Mouse (Mus musculus) forebrain, embryonic 13.5 days (tissue): ENCODE data around the gene Clip2. TPM values are rescaled to one million over a fixed set of nuclear protein-coding genes. Genes with fewer than 3 reads are reported as not detected.
A peak's percentile ranks its signal among the peaks of the same experiment; 100 is the strongest.

Source experiments
- ATAC-seq: fragments of 200-750 bp; cut with Nextera tagmentation; 2 replicates; pipeline ENCODE4 v1.8.0; 2017
- H3K27ac ChIP-seq: fragments of 300-500 bp; sonication (generic); 2 replicates; pipeline ENCODE4 v1.5.1; 2015; ENCODE audit warnings: inconsistent platforms, mild to moderate bottlenecking, moderate library complexity
- H3K27me3 ChIP-seq: fragments of 300-500 bp; sonication (generic); 2 replicates; pipeline ENCODE4 v1.6.1; 2015; ENCODE audit warnings: mild to moderate bottlenecking, inconsistent platforms
- H3K36me3 ChIP-seq: fragments of 300-500 bp; sonication (generic); 2 replicates; pipeline ENCODE4 v1.6.1; 2015; ENCODE audit warnings: mild to moderate bottlenecking, inconsistent platforms; ENCODE audit not compliant: poor library complexity, severe bottlenecking
- H3K4me1 ChIP-seq: fragments of 300-500 bp; sonication (generic); 2 replicates; pipeline ENCODE4 v1.6.1; 2015; ENCODE audit warnings: inconsistent platforms
- H3K4me2 ChIP-seq: fragments of 300-500 bp; sonication (generic); 2 replicates; pipeline ENCODE4 v1.6.1; 2015; ENCODE audit warnings: inconsistent platforms, mild to moderate bottlenecking, moderate library complexity
- H3K4me3 ChIP-seq: fragments of 300-500 bp; sonication (generic); 2 replicates; pipeline ENCODE4 v1.5.1; 2015; ENCODE audit warnings: mild to moderate bottlenecking, inconsistent platforms
- H3K9ac ChIP-seq: fragments of 300-500 bp; sonication (generic); 2 replicates; pipeline ENCODE4 v1.6.1; 2015; ENCODE audit warnings: mild to moderate bottlenecking, inconsistent platforms
- H3K9me3 ChIP-seq: fragments of 300-500 bp; sonication (generic); replicated peaks from 2 replicates; pipeline ENCODE4 v1.6.1; 2016; ENCODE audit warnings: inconsistent platforms
- WGBS: fragments of 180-500 bp; shearing (Covaris S2); methylation state at CpG from one replicate; pipeline ENCODE4 v1.1.7; 2015; 5-methylcytosine and 5-hydroxymethylcytosine counted together
- polyA plus RNA-seq: library from polyadenylated mRNA; unstranded; fragments of >200 nt; fragmentation: Nextera tagmentation; extraction: Ambion mirVana; gene quantifications from 2 replicates; pipeline ENCODE4 v1.2.1, GENCODE M21; 2015

The Clip2 gene
- polyA plus RNA-seq = 9.4 and 11.4 TPM in 2 replicates

GRCm38 (mm10) chr5:134552110-134552972, at the start of gene Clip2:
Gene Clip2 (minus strand): TSS chr5:134552434.
- peaks cover 62% of the 10 kb centered on the region for H3K4me1 ChIP-seq
- WGBS = 1% methylated on average over 61 of the region's 61 CpGs
- ATAC-seq = peak; percentile 93

GRCm38 (mm10) chr5:134597711-134598110, 45.5 kb upstream of the Clip2 start:
- ATAC-seq = no peak
- no peaks in the 10 kb centered on the region for H3K9me3 ChIP-seq
- H3K4me2 ChIP-seq = no peak overlapping the region
- no peak overlapping the region; the same call in 1 of the 2 replicates for H3K27ac ChIP-seq
- H3K4me1 ChIP-seq = no peaks in the 10 kb centered on the region
- no peak overlapping the region for H3K9ac ChIP-seq
- no peak overlapping the region for H3K4me3 ChIP-seq
- H3K36me3 ChIP-seq = peaks cover 83% of the 10 kb centered on the region
- 85% methylated on average over 10 of the region's 10 CpGs for WGBS
- no peaks in the 10 kb centered on the region for H3K27me3 ChIP-seq

More at GRCm38 (mm10) chr5:134552110-134552972, at the start of gene Clip2:
- Histone ChIP-seq H3K27me3 (no peaks in the 10 kb centered on the region), H3K4me2 (peak within 1 kb of the TSS; percentile 89), H3K36me3 (no peaks in the 10 kb centered on the region), H3K4me3 (peak within 1 kb of the TSS; percentile 92), H3K9me3 (no peaks in the 10 kb centered on the region), H3K9ac (peak within 1 kb of the TSS; percentile 94), H3K27ac (peak within 1 kb of the TSS; percentile 99)

- Histone ChIP-seq H3K27ac (no peak overlapping the region), H3K4me3 (no peak overlapping the region), H3K4me2 (no peak overlapping the region), H3K4me1 (no peaks in the 10 kb centered on the region), H3K27me3 (no peaks in the 10 kb centered on the region), H3K36me3 (peaks cover 90% of the 10 kb centered on the region), H3K9me3 (no peaks in the 10 kb centered on the region), H3K9ac (no peak overlapping the region)
- 88% methylated on average over 9 of the region's 9 CpGs for WGBS
- ATAC-seq = no peak
These were observed 40.9 kb upstream of the Clip2 start for GRCm38 (mm10) chr5:134593093-134593492.

GRCm38 (mm10) chr5:134592026-134592581, 39.9 kb upstream of the Clip2 start:
- whole genome bisulfite sequencing = 92% methylated on average over 11 of the region's 11 CpGs
- H3K4me1 ChIP-seq = no peaks in the 10 kb centered on the region
- H3K9ac ChIP-seq = no peak overlapping the region
- peaks cover 88% of the 10 kb centered on the region for H3K36me3 ChIP-seq
- no peak overlapping the region for H3K4me2 ChIP-seq
- ATAC-seq = no peak
- H3K27ac ChIP-seq = no peak overlapping the region
- no peaks in the 10 kb centered on the region for H3K9me3 ChIP-seq
- H3K4me3 ChIP-seq = no peak overlapping the region
- no peaks in the 10 kb centered on the region for H3K27me3 ChIP-seq

GRCm38 (mm10) chr5:134589900-134590299, 37.7 kb upstream of the Clip2 start:
- Histone ChIP-seq H3K27me3 (no peaks in the 10 kb centered on the region), H3K27ac (no peak overlapping the region), H3K4me2 (no peak overlapping the region), H3K4me3 (no peak overlapping the region), H3K9me3 (no peaks in the 10 kb centered on the region), H3K9ac (no peak overlapping the region), H3K36me3 (peaks cover 72% of the 10 kb centered on the region), H3K4me1 (no peaks in the 10 kb centered on the region)
- ATAC-seq = no peak
- WGBS = 95% methylated on average over 3 of the region's 3 CpGs

- H3K9ac ChIP-seq = no peak overlapping the region
- peaks cover 15% of the 10 kb centered on the region for H3K4me1 ChIP-seq
- H3K4me2 ChIP-seq = no peak overlapping the region
- H3K4me3 ChIP-seq = no peak overlapping the region
- no peaks in the 10 kb centered on the region for H3K27me3 ChIP-seq
- peaks cover 23% of the 10 kb centered on the region for H3K36me3 ChIP-seq
- ATAC-seq = no peak
- 92% methylated on average over 5 of the region's 5 CpGs for WGBS
- no peak overlapping the region for H3K27ac ChIP-seq
- no peaks in the 10 kb centered on the region for H3K9me3 ChIP-seq
These were observed 32.6 kb upstream of the Clip2 start for GRCm38 (mm10) chr5:134584798-134585197.

- H3K9ac ChIP-seq = peak overlapping the region; percentile 87; the same call in 1 of the 2 replicates
- 79% methylated on average over 3 of the region's 3 CpGs for WGBS
- peak overlapping the region; percentile 97 for H3K4me3 ChIP-seq
- H3K4me1 ChIP-seq = peaks cover 15% of the 10 kb centered on the region
- H3K27ac ChIP-seq = no peak overlapping the region
- H3K27me3 ChIP-seq = no peaks in the 10 kb centered on the region
- H3K9me3 ChIP-seq = no peaks in the 10 kb centered on the region
- peaks cover 17% of the 10 kb centered on the region for H3K36me3 ChIP-seq
- no peak for ATAC-seq
- peak overlapping the region; percentile 78 for H3K4me2 ChIP-seq
These were observed 31.6 kb upstream of the Clip2 start for GRCm38 (mm10) chr5:134583884-134584213.

- no peak; the same call in 1 of the 2 replicates for ATAC-seq
- no peak overlapping the region for H3K27ac ChIP-seq
- H3K27me3 ChIP-seq = no peaks in the 10 kb centered on the region
- H3K4me3 ChIP-seq = peak overlapping the region; percentile 97
- 31% methylated on average over 15 of the region's 15 CpGs for WGBS
- no peaks in the 10 kb centered on the region for H3K9me3 ChIP-seq
- H3K36me3 ChIP-seq = peaks cover 14% of the 10 kb centered on the region
- peak overlapping the region; percentile 78 for H3K4me2 ChIP-seq
- H3K4me1 ChIP-seq = peaks cover 15% of the 10 kb centered on the region
- H3K9ac ChIP-seq = peak overlapping the region; percentile 87
These were observed 31.0 kb upstream of the Clip2 start for GRCm38 (mm10) chr5:134583006-134583883.

GRCm38 (mm10) chr5:134582221-134582907, 30.1 kb upstream of the Clip2 start:
- Histone ChIP-seq H3K36me3 (peaks cover 8% of the 10 kb centered on the region), H3K27ac (no peak overlapping the region), H3K9ac (peak overlapping the region; percentile 87), H3K4me3 (peak overlapping the region; percentile 97), H3K4me1 (peaks cover 15% of the 10 kb centered on the region), H3K4me2 (peak overlapping the region; percentile 78), H3K9me3 (no peaks in the 10 kb centered on the region), H3K27me3 (no peaks in the 10 kb centered on the region)
- 11% methylated on average over 19 of the region's 30 CpGs for WGBS
- ATAC-seq = peak; percentile 98

GRCm38 (mm10) chr5:134581146-134581545, 28.9 kb upstream of the Clip2 start, which contains the start of gene Rfc2:
Gene Rfc2 (plus strand): TSS chr5:134581366.
- Histone ChIP-seq H3K27me3 (no peaks in the 10 kb centered on the region), H3K4me2 (no peak within 1 kb of the TSS), H3K36me3 (no peaks in the 10 kb centered on the region), H3K9me3 (no peaks in the 10 kb centered on the region), H3K9ac (no peak within 1 kb of the TSS), H3K27ac (no peak within 1 kb of the TSS), H3K4me3 (no peak within 1 kb of the TSS), H3K4me1 (peaks cover 15% of the 10 kb centered on the region)
- no peak for ATAC-seq
- 90% methylated on average over 5 of the region's 5 CpGs for WGBS

GRCm38 (mm10) chr5:134579135-134579534, 26.9 kb upstream of the Clip2 start:
- H3K4me1 ChIP-seq = peaks cover 12% of the 10 kb centered on the region
- 66% methylated on average over 3 of the region's 3 CpGs for WGBS
- ATAC-seq = no peak
- no peaks in the 10 kb centered on the region for H3K27me3 ChIP-seq
- H3K27ac ChIP-seq = no peak overlapping the region
- no peaks in the 10 kb centered on the region for H3K9me3 ChIP-seq
- H3K9ac ChIP-seq = no peak overlapping the region
- no peaks in the 10 kb centered on the region for H3K36me3 ChIP-seq
- H3K4me3 ChIP-seq = no peak overlapping the region
- H3K4me2 ChIP-seq = no peak overlapping the region
